Mouse (Mus musculus): Measurements from ENCODE around the gene Bmp8a.

DNA sequence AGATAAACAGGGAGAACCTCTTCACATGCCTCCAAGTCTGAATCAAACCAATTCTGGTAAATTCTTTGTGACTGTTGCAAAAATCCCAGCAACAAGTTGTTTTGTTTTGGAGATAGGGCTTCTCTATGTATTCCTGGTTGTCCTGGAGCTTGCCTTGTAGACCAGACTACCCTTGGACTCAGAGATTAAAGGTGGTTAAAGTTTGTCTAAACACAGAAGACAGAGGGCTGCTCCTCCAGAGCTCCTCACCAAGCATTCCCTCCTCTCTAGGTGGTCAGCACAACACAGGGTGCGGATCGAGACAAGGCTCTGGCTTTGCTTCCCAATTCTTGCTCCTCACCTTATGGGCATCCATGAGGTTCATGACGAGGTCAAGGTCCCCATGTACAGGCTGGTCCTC lies 33.0 kb upstream of the Bmp8a start:
- TF ChIP-seq CTCF (conservative IDR thresholded peaks at IDR 0.05; ENCODE audit: insufficient read depth, insufficient read length, low read depth, low read length) (no peak), POLR2A (IDR thresholded peaks at IDR 0.05; ENCODE audit: low read depth, low read length) (no peak)
